Mouse (Mus musculus): Measurements from ENCODE around the gene Poc1b. TPM values are rescaled to one million over a fixed set of nuclear protein-coding genes. Genes with fewer than 3 reads are reported as not detected.
A peak's percentile ranks its signal among the peaks of the same experiment; 100 is the strongest.
"Not testable (repeated sequence)": the region's sequence is repeated elsewhere in the genome, so short reads cannot be mapped to it uniquely, and the experiment has no call there.

Poc1b gene
- polyA plus RNA-seq, 1 experiment from 2014 or later: 6.7 TPM

DNA sequence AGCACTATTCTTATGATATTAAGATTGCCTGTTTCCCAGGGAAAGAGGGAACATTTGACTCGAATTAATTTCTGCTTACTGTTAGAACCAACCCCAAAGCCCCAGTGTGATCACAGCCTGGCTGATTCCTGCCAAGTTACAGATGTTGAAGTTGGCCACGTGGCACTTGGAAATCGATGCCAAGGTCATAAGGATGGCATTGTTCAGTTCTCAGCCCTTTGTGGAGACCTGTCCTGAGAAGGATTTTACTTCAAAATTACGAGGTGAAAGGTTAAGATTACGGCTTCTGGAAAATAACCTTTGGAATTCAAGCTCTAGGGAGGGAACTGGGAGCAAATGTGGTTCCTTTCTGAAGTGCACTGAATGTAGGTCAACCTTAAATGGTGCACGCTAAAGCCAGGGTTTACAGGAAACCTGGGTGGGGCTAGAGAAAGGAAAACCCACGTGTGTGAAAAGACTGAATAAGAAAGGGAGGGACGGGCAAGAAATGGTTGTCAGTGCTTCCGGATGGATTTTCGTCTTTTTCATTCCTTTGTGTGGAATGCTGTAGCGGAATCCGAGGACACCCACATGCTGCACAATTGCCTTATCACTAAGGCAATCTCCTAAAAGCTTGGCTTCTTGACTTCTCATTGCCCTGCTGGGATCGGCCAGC is 102.4 kb downstream of the Poc1b start:
- no peaks in the 10 kb centered on the region for H3K9me3 ChIP-seq (ENCODE audit: control insufficient read depth, low read length)
- ATAC-seq (ENCODE audit: low FRiP score, low TSS enrichment) (no peak), DNase-seq (ENCODE audit: low spot score) (no peak)
- no peaks in the 10 kb centered on the region for H3K36me3 ChIP-seq (ENCODE audit: control insufficient read depth, insufficient read depth, low read length)
- no peaks in the 10 kb centered on the region for H3K27me3 ChIP-seq (ENCODE audit: control insufficient read depth, insufficient read depth, low read length)
- WGBS: 64% methylated on average over 13 of the region's 13 CpGs
- H3K4me1 ChIP-seq (replicated peaks; ENCODE audit: control insufficient read depth, insufficient read depth): no peaks in the 10 kb centered on the region
- no peak overlapping the region for H3K4me2 ChIP-seq (replicated peaks; ENCODE audit: low read depth)
- no peak overlapping the region for H3K9ac ChIP-seq (ENCODE audit: low read length)
- TF ChIP-seq EP300 (optimal IDR thresholded peaks at IDR 0.05) (no peak), CTCF (IDR thresholded peaks at IDR 0.05; ENCODE audit: low read depth) (no peak)
- no peak overlapping the region for H3K27ac ChIP-seq (replicated peaks)
- H3K4me3 ChIP-seq (ENCODE audit: low read depth, low read length): no peak overlapping the region

DNA sequence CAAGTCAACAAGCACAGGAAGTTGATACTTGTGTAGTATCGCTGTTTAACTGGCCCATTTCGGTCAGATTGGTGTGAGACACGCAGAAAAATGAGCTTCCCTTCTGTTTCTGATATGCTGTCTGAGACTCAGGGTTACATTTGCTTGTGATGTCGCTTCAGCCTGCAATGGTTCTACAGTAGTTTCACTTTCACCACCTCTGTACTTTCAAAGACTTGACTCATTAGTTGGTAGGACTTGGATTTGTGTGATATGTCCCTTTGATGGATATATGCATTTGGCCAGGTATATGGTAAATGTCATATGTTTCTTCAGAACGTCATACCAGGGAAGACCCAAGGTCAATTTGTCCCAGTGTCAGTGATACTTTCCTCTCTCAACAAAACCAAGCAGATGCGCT is 104.2 kb downstream of the Poc1b start:
- no peaks in the 10 kb centered on the region for H3K4me1 ChIP-seq (replicated peaks; ENCODE audit: control insufficient read depth, insufficient read depth)
- H3K4me3 ChIP-seq (ENCODE audit: low read depth, low read length): no peak overlapping the region
- ATAC-seq (ENCODE audit: low FRiP score, low TSS enrichment) (no peak), DNase-seq (ENCODE audit: low spot score) (no peak)
- no peak overlapping the region for H3K4me2 ChIP-seq (replicated peaks; ENCODE audit: low read depth)
- no peak overlapping the region for H3K27ac ChIP-seq (replicated peaks)
- no peak for TF ChIP-seq EP300 (optimal IDR thresholded peaks at IDR 0.05)
- no peak for TF ChIP-seq CTCF (IDR thresholded peaks at IDR 0.05; ENCODE audit: low read depth)
- H3K9ac ChIP-seq (ENCODE audit: low read length): no peak overlapping the region
- 92% methylated on average over 6 of the region's 6 CpGs for WGBS
- H3K36me3 ChIP-seq (ENCODE audit: control insufficient read depth, insufficient read depth, low read length): no peaks in the 10 kb centered on the region
- H3K9me3 ChIP-seq (ENCODE audit: control insufficient read depth, low read length): no peaks in the 10 kb centered on the region
- no peaks in the 10 kb centered on the region for H3K27me3 ChIP-seq (ENCODE audit: control insufficient read depth, insufficient read depth, low read length)

DNA sequence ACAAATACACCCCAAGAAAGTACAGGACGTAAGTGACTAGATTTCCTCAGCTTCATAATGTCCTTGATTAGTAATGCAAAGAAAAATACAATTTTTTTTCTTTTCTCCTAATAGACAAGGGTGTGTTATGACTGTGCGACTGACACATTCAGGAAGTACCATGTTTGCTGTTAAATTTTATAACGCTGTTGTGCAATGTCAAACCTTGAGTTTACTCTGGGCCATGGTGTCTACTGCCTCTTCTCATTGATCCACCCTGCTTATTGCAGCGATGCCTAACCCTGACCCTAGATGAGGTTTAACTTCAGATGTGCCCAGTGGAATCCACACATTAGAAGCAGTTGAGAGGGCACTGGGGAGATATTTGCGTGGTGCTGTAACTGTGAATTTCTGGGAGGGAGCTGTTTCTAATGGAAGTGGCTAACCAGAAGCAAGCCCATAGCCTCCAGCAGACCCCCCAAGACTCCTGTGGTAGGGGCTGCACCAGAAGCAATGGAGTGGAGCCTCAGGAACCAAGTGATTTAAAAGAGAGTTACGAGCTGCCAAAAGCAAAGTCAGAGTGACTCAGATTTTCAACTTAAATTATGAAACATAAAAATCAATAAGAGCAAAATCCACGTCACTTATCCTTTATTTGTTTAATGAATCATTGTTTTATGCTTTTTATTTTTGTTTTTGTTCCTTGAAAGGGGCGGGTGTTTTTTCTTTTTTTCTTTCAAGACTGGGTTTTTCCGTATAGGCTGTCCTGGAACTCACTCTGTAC is 104.8 kb downstream of the Poc1b start:
- Histone ChIP-seq H3K4me1 (replicated peaks; ENCODE audit: control insufficient read depth, insufficient read depth) (no peaks in the 10 kb centered on the region), H3K4me2 (replicated peaks; ENCODE audit: low read depth) (no peak overlapping the region), H3K4me3 (ENCODE audit: low read depth, low read length) (no peak overlapping the region), H3K27me3 (ENCODE audit: control insufficient read depth, insufficient read depth, low read length) (no peaks in the 10 kb centered on the region), H3K27ac (replicated peaks) (no peak overlapping the region), H3K36me3 (ENCODE audit: control insufficient read depth, insufficient read depth, low read length) (no peaks in the 10 kb centered on the region), H3K9ac (ENCODE audit: low read length) (no peak overlapping the region), H3K9me3 (ENCODE audit: control insufficient read depth, low read length) (no peaks in the 10 kb centered on the region)
- ATAC-seq (ENCODE audit: low FRiP score, low TSS enrichment) (peak; percentile 66; the same call in 1 of the 2 replicates), DNase-seq (ENCODE audit: low spot score) (no peak)
- WGBS: 77% methylated on average over 9 of the region's 9 CpGs
- TF ChIP-seq CTCF (IDR thresholded peaks at IDR 0.05; ENCODE audit: low read depth): no peak
- no peak for TF ChIP-seq EP300 (optimal IDR thresholded peaks at IDR 0.05)

DNA sequence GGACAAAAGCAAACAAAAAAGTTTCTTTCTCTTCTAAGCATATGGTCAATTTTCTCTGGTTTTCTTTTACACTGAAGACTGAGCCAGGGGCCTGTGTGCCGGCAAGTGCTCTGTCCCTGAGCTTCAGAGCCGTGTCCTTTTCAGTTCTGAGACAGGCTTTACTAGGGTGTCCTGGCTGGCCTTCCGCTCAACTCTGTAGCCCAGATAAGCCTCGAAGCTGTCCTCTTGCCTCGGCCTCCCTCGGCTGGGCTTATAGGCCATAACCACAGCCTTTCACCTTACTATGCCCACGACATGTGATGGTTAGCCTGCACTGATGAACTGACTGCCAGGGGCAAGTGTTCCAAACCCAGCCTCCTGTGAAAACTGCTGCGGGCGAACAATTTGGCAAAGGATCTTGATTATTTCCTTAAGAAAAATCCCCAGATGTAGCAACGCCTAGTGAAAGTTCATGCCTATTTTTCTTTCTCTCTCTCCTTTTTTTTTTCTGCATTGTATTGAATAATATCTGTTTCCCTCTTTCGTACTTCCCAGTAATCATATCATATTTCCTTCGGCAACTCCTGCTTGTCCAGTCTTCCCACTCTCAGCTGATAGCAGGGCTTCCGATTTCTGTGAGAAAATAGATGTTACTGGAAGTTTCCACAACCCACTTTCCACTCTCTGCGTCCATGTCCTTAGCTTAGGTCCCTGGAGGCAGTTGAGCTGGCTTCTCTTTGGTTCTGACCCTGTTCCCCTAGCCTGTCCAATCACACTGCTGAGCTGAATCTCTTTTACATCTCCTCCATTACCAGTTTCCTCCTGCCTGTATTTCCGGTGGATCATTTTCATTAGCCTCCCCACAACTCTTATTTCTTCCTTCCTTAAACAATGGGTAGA is 107.8 kb downstream of the Poc1b start:
- Histone ChIP-seq H3K9me3 (ENCODE audit: control insufficient read depth, low read length) (no peaks in the 10 kb centered on the region), H3K27ac (replicated peaks) (no peak overlapping the region), H3K36me3 (ENCODE audit: control insufficient read depth, insufficient read depth, low read length) (no peaks in the 10 kb centered on the region), H3K27me3 (ENCODE audit: control insufficient read depth, insufficient read depth, low read length) (no peaks in the 10 kb centered on the region), H3K4me2 (replicated peaks; ENCODE audit: low read depth) (no peak overlapping the region), H3K9ac (ENCODE audit: low read length) (no peak overlapping the region), H3K4me3 (ENCODE audit: low read depth, low read length) (no peak overlapping the region), H3K4me1 (replicated peaks; ENCODE audit: control insufficient read depth, insufficient read depth) (no peaks in the 10 kb centered on the region)
- WGBS: 79% methylated on average over 15 of the region's 15 CpGs
- TF ChIP-seq CTCF (IDR thresholded peaks at IDR 0.05; ENCODE audit: low read depth): no peak
- TF ChIP-seq EP300 (optimal IDR thresholded peaks at IDR 0.05): no peak
- ATAC-seq (ENCODE audit: low FRiP score, low TSS enrichment) (no peak), DNase-seq (ENCODE audit: low spot score) (no peak)

DNA sequence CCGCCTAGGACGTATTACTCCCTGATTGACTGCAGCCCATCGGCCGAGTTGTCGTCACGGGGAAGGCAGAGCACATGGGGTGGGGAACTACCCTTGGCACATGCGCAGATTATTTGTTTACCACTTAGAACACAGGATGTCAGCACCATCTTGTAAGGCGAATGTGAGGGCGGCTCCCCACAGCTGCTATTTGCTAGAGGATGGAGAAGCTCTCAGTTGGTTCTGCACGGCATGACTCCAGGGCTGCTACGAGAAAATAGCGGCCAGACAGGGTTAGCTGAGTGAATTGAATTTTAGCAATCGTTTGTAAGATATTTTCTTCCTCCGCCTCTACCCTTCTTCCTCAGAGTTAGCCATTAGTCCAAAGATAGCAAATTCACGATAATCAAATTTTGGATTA is 109.7 kb downstream of the Poc1b start:
- H3K27me3 ChIP-seq (ENCODE audit: control insufficient read depth, insufficient read depth, low read length); H3K4me1 ChIP-seq (replicated peaks; ENCODE audit: control insufficient read depth, insufficient read depth); DNase-seq (ENCODE audit: low spot score); H3K9ac ChIP-seq (ENCODE audit: low read length); H3K9me3 ChIP-seq (ENCODE audit: control insufficient read depth, low read length); H3K36me3 ChIP-seq (ENCODE audit: control insufficient read depth, insufficient read depth, low read length); H3K4me3 ChIP-seq (ENCODE audit: low read depth, low read length); H3K4me2 ChIP-seq (replicated peaks; ENCODE audit: low read depth); ATAC-seq (ENCODE audit: low FRiP score, low TSS enrichment); H3K27ac ChIP-seq (replicated peaks): not testable (repeated sequence)
- 92% methylated on average over 15 of the region's 15 CpGs for WGBS
